Mouse (Mus musculus) stomach, embryonic 15.5 days (tissue): ENCODE measurements around the gene Dstyk. TPM values are rescaled to one million over a fixed set of nuclear protein-coding genes. Genes with fewer than 3 reads are reported as not detected.
"Not testable (repeated sequence)": the region's sequence is repeated elsewhere in the genome, so short reads cannot be mapped to it uniquely, and the experiment has no call there.

Experiments used
- ATAC-seq: fragments of 200-750 bp; cut with Nextera tagmentation; 2 replicates; pipeline ENCODE4 v1.8.0; 2017; ENCODE audit warnings: low read depth, moderate number of reproducible peaks, moderate TSS enrichment; ENCODE audit not compliant: insufficient read depth, low FRiP score
- H3K27ac ChIP-seq: fragments of 300-500 bp; sonication (generic); 2 replicates; pipeline ENCODE4 v1.5.1; 2015; ENCODE audit warnings: mild to moderate bottlenecking, inconsistent platforms
- H3K27me3 ChIP-seq: fragments of 300-500 bp; sonication (generic); replicated peaks from 2 replicates; pipeline ENCODE4 v1.6.1; 2015; ENCODE audit warnings: inconsistent platforms
- H3K36me3 ChIP-seq: fragments of 300-500 bp; sonication (generic); 2 replicates; pipeline ENCODE4 v1.6.1; 2015; ENCODE audit warnings: inconsistent platforms
- H3K4me1 ChIP-seq: fragments of 300-500 bp; sonication (generic); 2 replicates; pipeline ENCODE4 v1.6.1; 2015; ENCODE audit warnings: inconsistent platforms
- H3K4me2 ChIP-seq: fragments of 300-500 bp; sonication (generic); 2 replicates; pipeline ENCODE4 v1.6.1; 2015; ENCODE audit warnings: mild to moderate bottlenecking, inconsistent platforms
- H3K4me3 ChIP-seq: fragments of 300-500 bp; sonication (generic); replicated peaks from 2 replicates; pipeline ENCODE4 v1.5.1; 2015; ENCODE audit warnings: inconsistent platforms
- H3K9ac ChIP-seq: fragments of 300-500 bp; sonication (generic); 2 replicates; pipeline ENCODE4 v1.6.1; 2015; ENCODE audit warnings: inconsistent platforms
- H3K9me3 ChIP-seq: fragments of 300-500 bp; sonication (generic); 2 replicates; pipeline ENCODE4 v1.6.1; 2016; ENCODE audit warnings: inconsistent platforms
- WGBS: fragments of 180-500 bp; shearing (Covaris S2); methylation state at CpG from one replicate; pipeline ENCODE4 v1.1.7; 2015; 5-methylcytosine and 5-hydroxymethylcytosine counted together
- polyA plus RNA-seq: library from polyadenylated mRNA; unstranded; fragments of >200 nt; fragmentation: Nextera tagmentation; extraction: Ambion mirVana; gene quantifications from 2 replicates; pipeline ENCODE4 v1.2.1, GENCODE M21; 2015

Dstyk gene
- polyA plus RNA-seq, 1 experiment from 2014 or later = 11.5 TPM

- Histone ChIP-seq H3K36me3 (no peaks in the 10 kb centered on the region), H3K27me3 (no peaks in the 10 kb centered on the region), H3K27ac (no peak overlapping the region), H3K9ac (no peak overlapping the region), H3K4me3 (no peak overlapping the region), H3K4me1 (peaks cover 5% of the 10 kb centered on the region; the same call in 1 of the 2 replicates), H3K4me2 (no peak overlapping the region), H3K9me3 (no peaks in the 10 kb centered on the region)
- no peak for ATAC-seq
Measured at GRCm38 (mm10) chr1:132468926-132469325, 51.6 kb downstream of the Dstyk start.

GRCm38 (mm10) chr1:132469519-132469918 is 52.2 kb downstream of the Dstyk start:
- Histone ChIP-seq H3K4me1 (peaks cover 5% of the 10 kb centered on the region; the same call in 1 of the 2 replicates), H3K36me3 (no peaks in the 10 kb centered on the region), H3K4me3 (no peak overlapping the region), H3K9ac (no peak overlapping the region), H3K4me2 (no peak overlapping the region), H3K27ac (no peak overlapping the region), H3K27me3 (no peaks in the 10 kb centered on the region), H3K9me3 (no peaks in the 10 kb centered on the region)
- 85% methylated on average over 7 of the region's 7 CpGs for WGBS
- ATAC-seq = no peak

DNA sequence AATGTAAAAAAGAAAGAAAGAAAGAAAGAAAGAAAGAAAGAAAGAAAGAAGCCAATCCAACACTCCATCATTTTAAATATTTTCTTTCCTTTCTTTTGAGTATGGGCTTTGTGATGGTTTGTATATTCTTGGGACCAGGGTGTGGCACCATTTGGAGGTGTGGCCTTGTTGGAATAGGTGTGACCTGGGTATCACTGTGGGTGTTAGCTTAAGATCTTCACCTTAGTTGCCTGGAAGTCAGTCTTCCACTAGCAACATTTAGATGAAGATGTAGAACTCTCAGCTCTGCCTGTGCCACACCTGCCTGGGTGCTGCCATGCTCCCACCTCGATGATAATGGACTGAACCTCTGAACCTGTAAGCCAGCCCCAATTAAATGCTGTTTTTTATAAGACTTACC is 52.7 kb downstream of the Dstyk start:
- H3K36me3 ChIP-seq, H3K4me2 ChIP-seq, H3K4me1 ChIP-seq, ATAC-seq, H3K27me3 ChIP-seq, H3K4me3 ChIP-seq, H3K27ac ChIP-seq, H3K9ac ChIP-seq, H3K9me3 ChIP-seq: not testable (repeated sequence)
- WGBS = 93% methylated on average over 1 of the region's 1 CpGs

DNA sequence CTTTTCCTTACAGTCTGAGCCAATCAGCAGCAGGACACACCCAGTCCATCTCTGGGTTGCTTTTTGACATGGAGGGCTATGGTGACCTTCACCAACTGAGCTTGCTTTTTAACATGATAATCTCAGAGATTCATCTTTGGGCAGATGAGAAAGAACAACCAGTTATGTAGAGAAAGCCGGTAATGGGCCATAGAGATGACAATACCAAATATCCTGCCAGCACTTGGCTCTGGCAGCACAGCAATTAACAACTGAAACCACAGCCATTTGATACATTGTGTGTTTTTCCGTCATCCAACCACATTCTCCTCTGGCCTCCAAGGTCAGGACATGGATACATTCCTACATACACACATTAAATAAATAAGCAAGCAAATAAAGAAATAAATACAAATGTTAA is 53.7 kb downstream of the Dstyk start:
- Histone ChIP-seq H3K4me2 (no peak overlapping the region), H3K27ac (no peak overlapping the region), H3K27me3 (no peaks in the 10 kb centered on the region), H3K9me3 (no peaks in the 10 kb centered on the region), H3K9ac (no peak overlapping the region), H3K4me3 (no peak overlapping the region), H3K4me1 (peaks cover 5% of the 10 kb centered on the region; the same call in 1 of the 2 replicates), H3K36me3 (no peaks in the 10 kb centered on the region)
- no peak for ATAC-seq
- whole genome bisulfite sequencing = 84% methylated on average over 2 of the region's 2 CpGs

GRCm38 (mm10) chr1:132471499-132471898 is 54.1 kb downstream of the Dstyk start:
- 86% methylated on average over 5 of the region's 5 CpGs for WGBS
- Histone ChIP-seq H3K9me3 (no peaks in the 10 kb centered on the region), H3K4me3 (no peak overlapping the region), H3K27ac (no peak overlapping the region), H3K4me1 (peaks cover 5% of the 10 kb centered on the region; the same call in 1 of the 2 replicates), H3K27me3 (no peaks in the 10 kb centered on the region), H3K4me2 (no peak overlapping the region), H3K9ac (no peak overlapping the region), H3K36me3 (no peaks in the 10 kb centered on the region)
- no peak for ATAC-seq

DNA sequence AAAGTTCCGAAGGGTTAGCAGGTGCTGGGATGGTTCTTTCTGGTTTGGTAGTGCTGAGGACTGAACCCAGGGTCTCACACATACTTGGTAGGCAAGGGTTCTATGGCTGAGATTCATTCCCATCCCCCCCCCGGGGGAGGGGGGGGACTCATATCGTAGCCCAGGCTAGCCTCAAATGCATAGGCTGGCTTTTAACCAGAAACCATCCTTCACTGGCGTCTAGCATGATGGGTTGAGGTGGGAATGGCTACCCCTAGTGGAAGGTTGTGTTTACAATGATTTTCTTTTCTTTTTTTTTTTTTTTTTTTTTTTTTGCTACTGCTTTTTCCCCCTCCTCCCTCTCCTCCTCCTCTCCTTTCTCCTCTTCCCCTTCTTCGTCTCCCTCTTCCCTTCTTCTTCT is 55.2 kb downstream of the Dstyk start:
- Histone ChIP-seq H3K4me3 (no peak overlapping the region), H3K4me2 (no peak overlapping the region), H3K36me3 (no peaks in the 10 kb centered on the region), H3K9me3 (no peaks in the 10 kb centered on the region), H3K9ac (no peak overlapping the region), H3K4me1 (peaks cover 5% of the 10 kb centered on the region; the same call in 1 of the 2 replicates), H3K27me3 (no peaks in the 10 kb centered on the region), H3K27ac (no peak overlapping the region)
- ATAC-seq = no peak
- 58% methylated on average over 5 of the region's 5 CpGs for WGBS

DNA sequence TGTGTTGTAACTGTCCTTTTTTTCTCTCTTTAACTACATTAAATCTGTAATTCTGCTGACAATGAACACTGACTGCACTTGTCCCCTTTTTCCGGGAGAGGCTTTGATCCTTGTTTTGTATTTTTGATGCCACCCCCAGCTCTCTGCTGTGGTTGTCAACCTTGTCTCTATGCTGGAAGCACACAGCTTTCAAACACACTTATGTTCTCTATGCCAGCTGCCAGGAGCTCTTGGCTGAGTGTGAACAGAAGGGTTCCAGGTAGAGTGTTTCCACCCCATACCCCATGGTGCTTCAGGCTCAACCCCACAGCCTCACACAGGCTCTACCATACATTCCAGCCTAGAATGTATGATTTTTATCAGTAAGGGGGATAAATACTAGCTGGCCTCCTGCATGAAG is 57.1 kb downstream of the Dstyk start:
- peaks cover 5% of the 10 kb centered on the region; the same call in 1 of the 2 replicates for H3K4me1 ChIP-seq
- ATAC-seq = no peak
- no peak overlapping the region for H3K27ac ChIP-seq
- H3K4me3 ChIP-seq = no peak overlapping the region
- H3K9me3 ChIP-seq = no peaks in the 10 kb centered on the region
- WGBS = 71% methylated on average over 1 of the region's 1 CpGs
- no peaks in the 10 kb centered on the region for H3K27me3 ChIP-seq
- H3K36me3 ChIP-seq = no peaks in the 10 kb centered on the region
- no peak overlapping the region for H3K9ac ChIP-seq
- no peak overlapping the region for H3K4me2 ChIP-seq

GRCm38 (mm10) chr1:132476575-132476927 is 59.2 kb downstream of the Dstyk start:
- Histone ChIP-seq H3K4me3 (peak overlapping the region; percentile 88), H3K27me3 (no peaks in the 10 kb centered on the region), H3K4me2 (peak overlapping the region; percentile 60), H3K36me3 (no peaks in the 10 kb centered on the region), H3K4me1 (peaks cover 5% of the 10 kb centered on the region; the same call in 1 of the 2 replicates), H3K9ac (peak overlapping the region; percentile 46; the same call in 1 of the 2 replicates), H3K9me3 (no peaks in the 10 kb centered on the region), H3K27ac (peak overlapping the region; percentile 53; the same call in 1 of the 2 replicates)
- WGBS = 4% methylated on average over 9 of the region's 9 CpGs
- ATAC-seq = peak; percentile 41; the same call in 1 of the 2 replicates

- peak; percentile 93 for ATAC-seq
Measured at GRCm38 (mm10) chr1:132476928-132477691, 59.8 kb downstream of the Dstyk start, which contains the start of gene Rbbp5. Gene Rbbp5 (plus strand): TSS chr1:132477365.

GRCm38 (mm10) chr1:132479438-132479837 is 62.1 kb downstream of the Dstyk start:
- Histone ChIP-seq H3K27ac (no peak overlapping the region), H3K4me2 (no peak overlapping the region), H3K4me1 (peaks cover 5% of the 10 kb centered on the region; the same call in 1 of the 2 replicates), H3K9me3 (no peaks in the 10 kb centered on the region), H3K36me3 (no peaks in the 10 kb centered on the region), H3K9ac (no peak overlapping the region), H3K4me3 (no peak overlapping the region), H3K27me3 (no peaks in the 10 kb centered on the region)
- no peak for ATAC-seq
- 88% methylated on average over 1 of the region's 1 CpGs for WGBS

More at GRCm38 (mm10) chr1:132476928-132477691, 59.8 kb downstream of the Dstyk start, which contains the start of gene Rbbp5:
- peak within 1 kb of the TSS; percentile 67; the same call in 1 of the 2 replicates for H3K27ac ChIP-seq
- H3K4me1 ChIP-seq = peaks cover 5% of the 10 kb centered on the region; the same call in 1 of the 2 replicates
- H3K4me2 ChIP-seq = peak within 1 kb of the TSS; percentile 60
- no peaks in the 10 kb centered on the region for H3K9me3 ChIP-seq
- no peaks in the 10 kb centered on the region for H3K27me3 ChIP-seq
- peak within 1 kb of the TSS; percentile 88 for H3K4me3 ChIP-seq
- WGBS = under 1% methylated on average over 43 of the region's 43 CpGs
- no peaks in the 10 kb centered on the region for H3K36me3 ChIP-seq
- peak within 1 kb of the TSS; percentile 79 for H3K9ac ChIP-seq

DNA sequence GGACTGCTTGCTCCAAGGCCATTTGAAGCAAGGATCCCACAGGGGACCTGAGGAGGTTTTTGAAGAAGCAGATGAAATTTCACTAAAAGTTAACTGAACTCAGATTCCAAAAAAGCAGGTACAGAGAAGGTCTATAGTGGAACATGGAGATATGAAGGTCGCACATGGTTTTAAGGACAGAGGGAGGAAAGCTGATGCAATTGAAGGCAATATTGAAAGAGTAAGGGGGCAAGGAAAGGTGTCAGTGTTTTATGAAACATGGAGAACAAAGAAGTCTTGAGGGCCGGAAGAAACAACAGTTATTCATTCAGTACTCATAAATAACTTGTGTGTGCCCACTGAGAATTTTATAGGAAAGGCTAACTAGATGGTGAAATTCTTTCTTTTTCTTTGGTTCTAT is 64.3 kb downstream of the Dstyk start:
- Histone ChIP-seq H3K4me1 (peaks cover 5% of the 10 kb centered on the region; the same call in 1 of the 2 replicates), H3K4me2 (no peak overlapping the region), H3K36me3 (peaks cover 1% of the 10 kb centered on the region; the same call in 1 of the 2 replicates), H3K27ac (no peak overlapping the region), H3K9ac (no peak overlapping the region), H3K27me3 (no peaks in the 10 kb centered on the region), H3K4me3 (no peak overlapping the region), H3K9me3 (no peaks in the 10 kb centered on the region)
- 89% methylated on average over 2 of the region's 2 CpGs for WGBS
- no peak for ATAC-seq

DNA sequence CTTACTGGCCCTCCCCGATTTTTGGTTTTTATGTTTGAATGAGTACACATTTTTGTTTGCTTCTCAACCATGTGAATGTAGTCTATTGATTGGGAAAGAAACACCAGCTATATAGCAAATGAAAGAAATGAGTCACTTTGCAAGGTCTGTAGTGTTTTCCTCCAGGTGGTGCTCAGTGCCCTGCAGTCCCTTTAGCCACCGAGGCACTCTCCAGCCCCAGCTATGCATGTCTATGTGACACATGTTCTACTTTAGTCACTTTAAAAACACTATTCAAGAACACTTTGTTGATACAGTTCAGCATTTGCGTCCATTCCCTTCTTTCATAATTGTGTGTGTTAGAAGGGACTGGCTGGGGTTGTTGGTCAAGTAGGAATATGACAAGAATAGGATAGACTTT is 65.9 kb downstream of the Dstyk start:
- WGBS = 81% methylated on average over 3 of the region's 3 CpGs
- peaks cover 2% of the 10 kb centered on the region; the same call in 1 of the 2 replicates for H3K36me3 ChIP-seq
- no peaks in the 10 kb centered on the region for H3K9me3 ChIP-seq
- no peak overlapping the region for H3K4me2 ChIP-seq
- no peaks in the 10 kb centered on the region for H3K27me3 ChIP-seq
- H3K27ac ChIP-seq = no peak overlapping the region
- H3K4me3 ChIP-seq = no peak overlapping the region
- ATAC-seq = no peak
- H3K4me1 ChIP-seq = peaks cover 5% of the 10 kb centered on the region; the same call in 1 of the 2 replicates
- H3K9ac ChIP-seq = no peak overlapping the region
